Mouse (Mus musculus) CH12.LX (cell line): Measurements from ENCODE around the gene Clock.

Experiments
- CHD2 ChIP-seq: IDR thresholded peaks from 2 replicates; pipeline ENCODE4 v1.6.1; 2011; ENCODE audit warnings: low read length, improper control_type of control experiment
- EP300 ChIP-seq: IDR thresholded peaks from 2 replicates; pipeline ENCODE4 v1.6.1; 2011; ENCODE audit warnings: low read length, improper control_type of control experiment
- MAX ChIP-seq: IDR thresholded peaks from 2 replicates; pipeline ENCODE4 v1.6.1; 2011; ENCODE audit warnings: low read length, improper control_type of control experiment
- ZKSCAN1 ChIP-seq: IDR thresholded peaks from 2 replicates; pipeline ENCODE4 v1.6.1; 2012; ENCODE audit warnings: low read depth, inconsistent platforms, low read length, improper control_type of control experiment, borderline replicate concordance

- no peak for TF ChIP-seq ZKSCAN1
- no peak for TF ChIP-seq EP300
- no peak for TF ChIP-seq CHD2
- no peak for TF ChIP-seq MAX
These were observed 122.3 kb downstream of the Clock start for GRCm38 (mm10) chr5:76182326-76182725.
